Mouse (Mus musculus): Measurements from ENCODE around the gene Nr2e3.
A peak's percentile ranks its signal among the peaks of the same experiment; 100 is the strongest.
"Not testable (repeated sequence)": the region's sequence is repeated elsewhere in the genome, so short reads cannot be mapped to it uniquely, and the experiment has no call there.

Gene Nr2e3

GRCm38 (mm10) chr9:59951001-59951750, 9.3 kb downstream of the Nr2e3 start:
- no peak for DNase-seq (ENCODE audit: low spot score in 2 of 2)

- DNase-seq (ENCODE audit: low spot score in 2 of 2): no peak
Measured at GRCm38 (mm10) chr9:59949981-59950380, 10.5 kb downstream of the Nr2e3 start.

- no peak for DNase-seq (ENCODE audit: low spot score in 2 of 2)
Measured at GRCm38 (mm10) chr9:59949511-59949910, 10.9 kb downstream of the Nr2e3 start.

GRCm38 (mm10) chr9:59948691-59949250, 11.7 kb downstream of the Nr2e3 start:
- DNase-seq (ENCODE audit: low spot score in 2 of 2): no peak

GRCm38 (mm10) chr9:59948226-59948625, 12.2 kb downstream of the Nr2e3 start:
- DNase-seq (ENCODE audit: low spot score in 2 of 2): no peak

- DNase-seq (ENCODE audit: low spot score in 2 of 2): no peak
Measured at GRCm38 (mm10) chr9:59947271-59947670, 13.2 kb downstream of the Nr2e3 start.

- DNase-seq (ENCODE audit: low spot score in 2 of 2): no peak
Measured at GRCm38 (mm10) chr9:59945241-59945640, 15.2 kb downstream of the Nr2e3 start.

GRCm38 (mm10) chr9:59943826-59944225, 16.6 kb downstream of the Nr2e3 start:
- DNase-seq (ENCODE audit: low spot score in 2 of 2): no peak

- no peak for DNase-seq (ENCODE audit: low spot score in 2 of 2)
Measured at GRCm38 (mm10) chr9:59942501-59943085, 17.9 kb downstream of the Nr2e3 start.

- DNase-seq (ENCODE audit: low spot score in 2 of 2): no peak
Measured at GRCm38 (mm10) chr9:59941885-59942350, 18.5 kb downstream of the Nr2e3 start.

GRCm38 (mm10) chr9:59940913-59941884, 19.3 kb downstream of the Nr2e3 start:
- no peak for DNase-seq (ENCODE audit: low spot score in 2 of 2)

- DNase-seq (ENCODE audit: low spot score in 2 of 2): no peak
Measured at GRCm38 (mm10) chr9:59939691-59940090, 20.8 kb downstream of the Nr2e3 start.

- no peak for DNase-seq (ENCODE audit: low spot score in 2 of 2)
Measured at GRCm38 (mm10) chr9:59938529-59938928, 21.9 kb downstream of the Nr2e3 start.

- not testable (repeated sequence) for DNase-seq (ENCODE audit: low spot score in 2 of 2)
Measured at GRCm38 (mm10) chr9:59935866-59936265, 24.6 kb downstream of the Nr2e3 start.

- peak in 1 of 2 experiments; percentile 14 for DNase-seq (ENCODE audit: low spot score in 2 of 2)
Measured at GRCm38 (mm10) chr9:59930248-59930647, 30.2 kb downstream of the Nr2e3 start.

- DNase-seq (ENCODE audit: low spot score in 2 of 2): no peak
Measured at GRCm38 (mm10) chr9:59914761-59915160, 45.7 kb downstream of the Nr2e3 start.

- no peak for DNase-seq (ENCODE audit: low spot score in 2 of 2)
Measured at GRCm38 (mm10) chr9:59903382-59903781, 57.1 kb downstream of the Nr2e3 start.
